Mouse (Mus musculus) neural tube, embryonic 15.5 days (tissue): Measurements from ENCODE around the gene Ankrd52. TPM values are rescaled to one million over a fixed set of nuclear protein-coding genes. Genes with fewer than 3 reads are reported as not detected.
"Not testable (repeated sequence)": the region's sequence is repeated elsewhere in the genome, so short reads cannot be mapped to it uniquely, and the experiment has no call there.

ENCODE experiments used
- ATAC-seq: fragments of 200-750 bp; cut with Nextera tagmentation; 2 replicates; pipeline ENCODE4 v1.8.0; 2017; ENCODE audit warnings: mild to moderate bottlenecking, moderate TSS enrichment, moderate library complexity; ENCODE audit not compliant: low FRiP score
- H3K27ac ChIP-seq: fragments of 300-500 bp; sonication (generic); replicated peaks from 2 replicates; pipeline ENCODE4 v1.5.1; 2015; ENCODE audit warnings: mild to moderate bottlenecking, inconsistent platforms
- H3K27me3 ChIP-seq: fragments of 300-500 bp; sonication (generic); replicated peaks from 2 replicates; pipeline ENCODE4 v1.6.1; 2015; ENCODE audit warnings: inconsistent platforms
- H3K36me3 ChIP-seq: fragments of 300-500 bp; sonication (generic); 2 replicates; pipeline ENCODE4 v1.6.1; 2015; ENCODE audit warnings: inconsistent platforms
- H3K4me1 ChIP-seq: fragments of 300-500 bp; sonication (generic); 2 replicates; pipeline ENCODE4 v1.6.1; 2015; ENCODE audit warnings: inconsistent platforms
- H3K4me2 ChIP-seq: fragments of 300-500 bp; sonication (generic); 2 replicates; pipeline ENCODE4 v1.6.1; 2015; ENCODE audit warnings: inconsistent platforms, mild to moderate bottlenecking, moderate library complexity
- H3K4me3 ChIP-seq: fragments of 300-500 bp; sonication (generic); replicated peaks from 2 replicates; pipeline ENCODE4 v1.5.1; 2015; ENCODE audit warnings: mild to moderate bottlenecking, inconsistent platforms
- H3K9ac ChIP-seq: fragments of 300-500 bp; sonication (generic); replicated peaks from 2 replicates; pipeline ENCODE4 v1.6.1; 2015; ENCODE audit warnings: mild to moderate bottlenecking, inconsistent platforms
- H3K9me3 ChIP-seq: fragments of 300-500 bp; sonication (generic); replicated peaks from 2 replicates; pipeline ENCODE4 v1.6.1; 2016; ENCODE audit warnings: inconsistent platforms
- WGBS: fragments of 180-500 bp; shearing (Covaris S2); methylation state at CpG from one replicate; pipeline ENCODE4 v1.1.7; 2015; ENCODE audit warnings: mixed read lengths; 5-methylcytosine and 5-hydroxymethylcytosine counted together
- polyA plus RNA-seq: library from polyadenylated mRNA; unstranded; fragments of >200 nt; fragmentation: Nextera tagmentation; extraction: Ambion mirVana; gene quantifications from 2 replicates; pipeline ENCODE4 v1.2.1, GENCODE M21; 2015

Ankrd52 gene
- polyA plus RNA-seq, result 11.2 and 13.1 TPM in 2 replicates

DNA sequence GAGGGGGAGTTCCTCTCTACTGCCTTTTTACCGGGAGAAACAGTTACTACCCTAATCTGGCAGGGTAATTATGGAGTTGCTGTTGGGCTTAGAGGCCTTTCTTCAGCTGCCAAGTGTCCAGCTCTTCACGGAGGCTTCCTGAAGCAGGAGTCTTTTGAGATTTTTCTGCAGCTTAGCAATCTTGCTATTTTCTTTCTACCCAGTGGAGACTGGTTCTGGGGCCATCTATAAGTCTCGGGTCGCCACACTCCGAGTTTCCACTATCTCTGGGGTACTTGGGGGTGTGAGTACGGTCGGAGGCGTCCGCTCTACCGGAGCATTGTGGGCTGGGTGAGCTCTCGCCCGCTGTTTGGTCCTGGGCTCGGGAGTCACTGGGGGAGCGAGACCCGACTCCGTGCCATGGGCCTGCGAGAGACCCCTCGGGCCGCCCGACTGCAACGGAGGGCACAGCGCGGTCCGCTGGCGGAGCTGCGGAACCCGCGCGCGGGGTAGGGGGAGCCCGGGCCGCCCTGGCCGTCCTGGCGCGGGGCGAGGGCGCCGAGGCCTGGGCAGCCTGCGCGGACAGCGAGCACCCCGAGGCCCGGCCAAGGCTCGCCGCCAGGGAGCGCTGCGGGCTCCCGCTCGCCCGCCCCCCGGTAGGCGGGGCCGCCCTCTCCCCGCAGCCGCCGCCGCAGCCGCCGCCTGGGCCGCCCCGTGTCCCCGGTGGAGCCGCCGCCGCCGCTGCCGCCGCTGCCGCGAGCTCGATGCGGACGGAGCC lies at the start of gene Ankrd52:
Ankrd52 (plus strand) TSS at position 661 of the 757 bp plus-strand sequence.
- Histone ChIP-seq H3K27ac (peak within 1 kb of the TSS; percentile 97), H3K36me3 (peaks cover 28% of the 10 kb centered on the region), H3K4me2 (peak within 1 kb of the TSS; percentile 80), H3K27me3 (no peaks in the 10 kb centered on the region), H3K9me3 (no peaks in the 10 kb centered on the region), H3K4me1 (peaks cover 30% of the 10 kb centered on the region), H3K4me3 (peak within 1 kb of the TSS; percentile 91), H3K9ac (peak within 1 kb of the TSS; percentile 83)
- under 1% methylated on average over 38 of the region's 73 CpGs for WGBS
- peak; percentile 91 for ATAC-seq

DNA sequence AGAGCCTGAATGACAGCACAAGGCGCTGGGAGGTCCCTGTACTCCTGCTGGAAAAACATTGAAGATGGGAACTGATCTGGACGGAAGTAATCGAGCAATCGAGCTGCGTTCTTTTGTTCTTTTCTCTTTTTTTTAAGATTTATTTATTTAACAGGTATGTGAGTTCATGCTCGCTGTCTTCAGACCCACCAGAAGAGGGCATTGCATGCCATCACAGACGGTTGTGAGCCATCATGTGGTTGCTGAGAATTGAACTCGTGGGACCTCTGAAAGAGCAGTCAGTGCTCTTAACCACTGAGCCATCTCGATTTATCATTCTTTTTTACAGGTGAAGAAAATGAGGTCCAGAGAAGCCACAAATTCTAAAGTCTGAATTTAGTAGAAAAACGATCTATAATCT lies 49.3 kb upstream of the Ankrd52 start:
- Histone ChIP-seq H3K27me3 (no peaks in the 10 kb centered on the region), H3K4me1 (peaks cover 14% of the 10 kb centered on the region), H3K9me3 (no peaks in the 10 kb centered on the region), H3K4me3 (no peak overlapping the region), H3K36me3 (peaks cover 37% of the 10 kb centered on the region), H3K27ac (no peak overlapping the region), H3K4me2 (no peak overlapping the region), H3K9ac (no peak overlapping the region)
- WGBS, result 86% methylated on average over 10 of the region's 10 CpGs
- no peak for ATAC-seq

DNA sequence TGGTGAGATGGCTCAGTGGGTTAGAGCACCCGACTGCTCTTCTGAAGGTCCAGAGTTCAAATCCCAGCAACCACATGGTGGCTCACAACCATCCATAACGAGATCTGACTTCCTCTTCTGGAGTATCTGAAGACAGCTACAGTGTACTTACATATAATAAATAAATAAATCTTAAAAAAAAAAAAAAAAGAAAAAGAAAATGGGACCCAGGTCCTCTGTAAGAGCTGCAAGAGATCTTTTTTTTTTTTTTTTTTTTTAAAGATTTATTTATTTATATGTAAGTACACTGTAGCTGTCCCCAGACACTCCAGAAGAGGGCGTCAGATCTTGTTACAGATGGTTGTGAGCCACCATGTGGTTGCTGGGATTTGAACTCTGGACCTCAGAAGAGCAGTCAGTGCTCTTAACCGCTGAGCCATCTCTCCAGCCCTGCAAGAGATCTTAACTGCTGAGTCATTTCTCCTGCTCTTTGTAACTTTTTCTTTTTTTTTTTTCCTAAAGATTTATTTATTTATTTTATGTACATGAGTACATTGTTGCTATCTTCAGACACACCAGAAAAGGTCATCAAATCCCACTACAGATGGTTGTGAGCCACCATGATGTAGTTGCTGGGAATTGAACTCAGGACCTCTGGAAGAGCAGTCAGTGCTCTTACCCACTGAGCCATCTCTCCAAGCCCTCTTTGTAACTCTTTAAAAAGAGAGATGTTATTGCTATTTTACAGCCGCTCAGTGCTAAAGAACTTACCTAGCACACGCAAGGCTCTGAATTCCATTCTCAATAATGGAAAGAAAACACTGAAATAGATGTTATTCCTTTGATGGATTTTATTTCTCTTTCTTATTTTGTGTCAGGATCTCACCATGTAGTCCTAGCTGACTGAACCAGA lies 44.3 kb upstream of the Ankrd52 start:
- H3K4me2 ChIP-seq, H3K27ac ChIP-seq, H3K9me3 ChIP-seq, ATAC-seq, H3K4me3 ChIP-seq, H3K27me3 ChIP-seq, H3K4me1 ChIP-seq, H3K9ac ChIP-seq: not testable (repeated sequence)
- peaks cover 15% of the 10 kb centered on the region for H3K36me3 ChIP-seq
- 77% methylated on average over 6 of the region's 6 CpGs for WGBS

DNA sequence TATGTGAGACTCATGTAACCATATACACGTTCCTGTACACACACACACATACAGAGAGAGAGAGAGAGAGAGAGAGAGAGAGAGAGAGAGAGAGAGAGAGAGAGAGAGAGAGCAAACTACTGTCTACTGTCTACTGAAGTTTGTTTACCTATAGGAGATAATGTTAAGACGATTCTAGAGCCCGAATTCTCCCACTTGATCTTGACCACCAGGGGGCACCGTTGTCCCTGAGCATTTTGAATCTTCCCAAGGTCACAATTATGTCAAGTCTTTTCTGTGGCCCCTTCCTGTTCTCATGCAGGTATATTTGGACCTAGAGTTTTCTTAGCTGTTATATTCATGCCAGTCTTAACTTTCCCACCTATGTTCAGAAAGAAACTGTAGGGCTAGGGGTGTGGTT lies 41.3 kb upstream of the Ankrd52 start:
- Histone ChIP-seq H3K4me2 (no peak overlapping the region), H3K27ac (no peak overlapping the region), H3K4me3 (no peak overlapping the region), H3K9ac (no peak overlapping the region), H3K9me3 (no peaks in the 10 kb centered on the region), H3K36me3 (0 out of 2 replicates have a peak, but pooled peaks cover under 1% of the 10 kb centered on the region), H3K27me3 (no peaks in the 10 kb centered on the region), H3K4me1 (peaks cover 30% of the 10 kb centered on the region)
- no peak for ATAC-seq
- 5% methylated on average over 4 of the region's 4 CpGs for WGBS

DNA sequence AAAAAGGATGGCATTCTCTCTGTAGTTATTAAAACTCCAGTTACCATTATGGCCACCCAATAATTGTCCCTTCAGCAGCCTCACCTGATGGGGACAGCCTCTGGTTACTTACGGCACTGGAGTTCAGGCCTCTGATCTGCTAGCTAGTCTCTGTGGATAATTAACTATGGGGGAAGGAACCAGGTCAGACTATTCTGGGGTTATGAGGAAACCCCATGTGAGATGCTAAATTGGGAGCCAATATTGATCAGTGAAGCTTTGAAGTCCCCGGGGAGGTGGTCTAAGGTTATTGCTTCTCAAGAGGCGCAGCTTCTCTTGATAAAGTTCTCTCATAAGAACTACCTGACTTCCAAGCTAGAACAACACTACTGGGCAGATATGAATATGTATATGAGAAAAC lies 40.7 kb upstream of the Ankrd52 start:
- Histone ChIP-seq H3K4me3 (no peak overlapping the region), H3K4me2 (no peak overlapping the region), H3K27me3 (no peaks in the 10 kb centered on the region), H3K36me3 (0 out of 2 replicates have a peak, but pooled peaks cover 2% of the 10 kb centered on the region), H3K9ac (no peak overlapping the region), H3K27ac (no peak overlapping the region), H3K4me1 (peaks cover 30% of the 10 kb centered on the region), H3K9me3 (no peaks in the 10 kb centered on the region)
- WGBS, result 92% methylated on average over 3 of the region's 3 CpGs
- ATAC-seq, result no peak

DNA sequence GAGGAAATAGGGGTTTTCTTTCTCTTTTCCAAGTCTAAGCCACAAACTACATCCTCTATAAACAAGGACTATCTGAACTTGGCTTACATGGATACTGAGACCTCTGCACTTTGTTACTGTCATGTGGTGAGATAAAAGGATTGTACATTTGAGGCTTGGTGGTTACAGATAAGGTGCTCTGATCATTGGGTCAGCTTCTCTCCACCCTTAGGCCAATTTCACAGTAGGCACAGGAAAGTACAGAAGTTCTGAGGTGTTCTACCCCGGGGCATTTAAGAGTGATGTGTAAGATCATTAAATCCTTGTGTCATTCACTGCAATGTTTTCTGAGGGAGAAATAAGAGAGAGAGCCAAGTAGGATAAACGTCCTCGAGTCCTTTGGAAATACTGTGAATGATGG lies 40.3 kb upstream of the Ankrd52 start:
- no peak for ATAC-seq
- Histone ChIP-seq H3K9ac (peak overlapping the region; percentile 52; the same call in 1 of the 2 replicates), H3K9me3 (no peaks in the 10 kb centered on the region), H3K4me2 (peak overlapping the region; percentile 73), H3K4me3 (peak overlapping the region; percentile 98; the same call in 1 of the 2 replicates), H3K4me1 (peaks cover 30% of the 10 kb centered on the region), H3K36me3 (0 out of 2 replicates have a peak, but pooled peaks cover 2% of the 10 kb centered on the region), H3K27me3 (no peaks in the 10 kb centered on the region), H3K27ac (no peak overlapping the region; the same call in 1 of the 2 replicates)
- 87% methylated on average over 3 of the region's 3 CpGs for WGBS

DNA sequence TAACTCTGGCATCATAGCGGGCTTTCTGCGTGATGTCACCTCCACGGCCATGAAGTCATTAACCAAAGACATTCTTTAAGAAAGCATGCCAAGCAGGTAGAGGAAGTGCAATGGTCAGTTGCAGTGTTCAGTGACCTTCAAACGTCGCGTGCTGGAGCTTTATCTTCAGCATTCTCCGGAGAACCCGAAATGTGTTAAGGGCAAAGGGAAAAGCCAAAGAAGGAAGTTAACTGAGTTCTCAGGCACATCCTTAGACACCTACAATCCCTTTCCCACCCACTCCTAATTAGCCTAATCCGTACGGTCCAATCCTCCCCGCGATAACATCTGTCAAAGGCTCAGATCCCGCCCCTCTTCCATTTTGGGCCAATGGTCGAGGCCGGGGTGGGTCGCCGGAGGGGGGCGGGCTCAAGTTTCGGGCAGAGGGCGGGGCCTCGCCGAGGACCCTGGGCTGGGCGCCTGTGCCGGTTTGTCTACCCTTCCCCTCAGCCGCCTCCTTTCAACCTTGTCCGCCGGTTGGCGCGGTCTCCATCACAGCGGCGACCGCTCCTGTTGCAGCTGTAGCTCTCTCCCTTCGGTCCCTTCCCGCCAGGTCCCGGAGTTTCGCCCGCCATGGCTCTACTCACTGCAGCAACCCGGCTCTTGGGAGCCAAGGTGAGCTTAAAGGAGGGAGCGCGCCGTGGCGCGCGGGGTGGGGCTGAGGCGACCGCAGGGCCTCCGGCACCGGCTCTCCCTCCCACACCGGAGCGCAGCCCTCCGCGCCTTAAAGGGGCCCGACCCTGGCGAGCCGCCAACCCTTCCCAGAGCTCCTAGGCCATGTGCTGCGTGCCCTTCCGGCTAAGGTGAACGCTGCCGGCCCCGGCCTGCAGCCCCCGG lies 39.4 kb upstream of the Ankrd52 start, which contains the start of gene Cs:
Cs (plus strand) TSS at position 429 of the 876 bp plus-strand sequence.
- WGBS, result 1% methylated on average over 61 of the region's 61 CpGs
- peaks cover 30% of the 10 kb centered on the region for H3K4me1 ChIP-seq

DNA sequence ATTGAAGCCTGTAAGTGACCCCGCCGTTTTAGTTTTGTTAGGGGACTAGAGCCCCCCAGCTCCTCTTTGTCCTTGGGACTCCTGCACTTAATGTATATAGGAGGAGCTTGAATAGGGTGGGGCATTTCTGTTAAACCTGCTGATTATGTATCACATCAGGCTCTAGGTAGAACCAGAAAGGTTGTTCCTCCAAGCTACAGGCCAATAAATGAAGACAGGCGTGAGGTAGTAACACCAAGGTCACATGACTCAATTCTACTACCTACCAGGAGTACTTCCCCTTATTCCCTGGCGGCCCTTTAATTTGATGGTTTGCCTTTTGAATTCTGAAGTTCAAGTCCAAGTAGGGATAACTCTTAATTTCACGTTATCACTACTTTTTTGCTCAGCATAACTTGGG lies 38.5 kb upstream of the Ankrd52 start:
- 0 out of 2 replicates have a peak, but pooled peaks cover 2% of the 10 kb centered on the region for H3K36me3 ChIP-seq
- no peaks in the 10 kb centered on the region for H3K9me3 ChIP-seq
- peak overlapping the region; percentile 98 for H3K4me3 ChIP-seq
- H3K27me3 ChIP-seq, result no peaks in the 10 kb centered on the region
- peak overlapping the region; percentile 98 for H3K9ac ChIP-seq
- peak overlapping the region; percentile 71 for H3K4me2 ChIP-seq
- no peak for ATAC-seq
- peak overlapping the region; percentile 92 for H3K27ac ChIP-seq
- WGBS, result 27% methylated on average over 5 of the region's 5 CpGs
- peaks cover 30% of the 10 kb centered on the region for H3K4me1 ChIP-seq

More for the DNA sequence above, 39.4 kb upstream of the Ankrd52 start, which contains the start of gene Cs:
- H3K4me2 ChIP-seq, result peak within 1 kb of the TSS; percentile 73
- no peaks in the 10 kb centered on the region for H3K9me3 ChIP-seq
- H3K9ac ChIP-seq, result peak within 1 kb of the TSS; percentile 98
- peak; percentile 98 for ATAC-seq
- no peaks in the 10 kb centered on the region for H3K27me3 ChIP-seq
- 0 out of 2 replicates have a peak, but pooled peaks cover 2% of the 10 kb centered on the region for H3K36me3 ChIP-seq
- H3K27ac ChIP-seq, result peak within 1 kb of the TSS; percentile 92
- H3K4me3 ChIP-seq, result peak within 1 kb of the TSS; percentile 98

DNA sequence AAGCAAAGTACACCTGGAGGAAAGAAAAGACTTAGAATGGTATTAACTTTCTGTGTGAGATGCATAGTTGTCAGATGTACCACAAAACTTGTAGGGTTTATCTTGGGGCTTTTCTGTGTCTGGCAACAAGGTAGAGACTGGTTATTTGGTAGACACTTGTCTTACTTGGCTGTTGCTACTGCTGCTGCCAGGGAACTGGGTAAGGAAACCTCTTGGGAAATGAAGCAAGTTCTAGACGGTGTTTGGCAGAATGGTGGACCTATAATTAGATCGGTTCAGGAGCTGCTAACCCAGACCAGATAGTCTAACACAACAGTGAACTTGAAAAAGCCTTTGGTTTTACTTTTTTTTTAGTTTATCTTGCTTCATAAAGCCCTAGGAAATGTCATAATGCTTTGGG lies 38.0 kb upstream of the Ankrd52 start:
- Histone ChIP-seq H3K4me3 (peak overlapping the region; percentile 98), H3K27me3 (no peaks in the 10 kb centered on the region), H3K4me2 (peak overlapping the region; percentile 71), H3K9me3 (no peaks in the 10 kb centered on the region), H3K36me3 (0 out of 2 replicates have a peak, but pooled peaks cover 2% of the 10 kb centered on the region), H3K4me1 (peaks cover 30% of the 10 kb centered on the region), H3K9ac (0 out of 2 replicates have a peak overlapping the region, but pooled peaks have one; percentile 98), H3K27ac (no peak overlapping the region)
- no peak for ATAC-seq
- WGBS, result 67% methylated on average over 2 of the region's 2 CpGs

DNA sequence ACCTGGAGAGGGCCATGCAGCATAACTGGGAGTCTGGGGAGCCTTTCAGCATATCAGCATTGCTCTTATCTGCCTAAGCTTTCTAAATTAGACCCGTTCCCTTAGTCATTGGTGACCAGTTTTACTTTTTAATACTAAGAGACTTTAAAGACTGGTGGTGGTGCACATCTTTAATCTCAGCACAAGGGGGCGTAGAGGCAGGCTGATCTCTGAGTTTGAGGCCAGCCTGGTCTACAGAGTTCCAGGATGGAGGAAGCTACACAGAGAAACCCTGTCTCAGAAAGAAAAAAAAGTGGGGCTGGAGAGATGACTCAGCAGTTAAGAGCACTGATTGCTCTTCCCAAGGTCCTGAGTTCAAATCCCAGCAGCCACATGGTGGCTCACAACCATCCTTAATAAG lies 36.7 kb upstream of the Ankrd52 start:
- Histone ChIP-seq H3K9ac (no peak overlapping the region), H3K4me3 (no peak overlapping the region)
- WGBS, result 83% methylated on average over 2 of the region's 2 CpGs

More for the DNA sequence above, 36.7 kb upstream of the Ankrd52 start:
- H3K9me3 ChIP-seq, result no peaks in the 10 kb centered on the region
- no peak overlapping the region for H3K27ac ChIP-seq
- H3K4me2 ChIP-seq, result no peak overlapping the region
- peaks cover 38% of the 10 kb centered on the region for H3K4me1 ChIP-seq
- ATAC-seq, result no peak
- no peaks in the 10 kb centered on the region for H3K27me3 ChIP-seq
- 0 out of 2 replicates have a peak, but pooled peaks cover 2% of the 10 kb centered on the region for H3K36me3 ChIP-seq
